Mouse (Mus musculus) C2C12 (cell line): ENCODE measurements around the gene Yipf1. TPM values are rescaled to one million over a fixed set of nuclear protein-coding genes. Genes with fewer than 3 reads are reported as not detected.
"Not testable (repeated sequence)": the region's sequence is repeated elsewhere in the genome, so short reads cannot be mapped to it uniquely, and the experiment has no call there.

Experiments
- H3K27me3 ChIP-seq: one replicate; pipeline ENCODE4 v1.6.1; 2011; ENCODE audit not compliant: control insufficient read depth, insufficient read depth, insufficient read length
- H3K36me3 ChIP-seq: one replicate; pipeline ENCODE4 v1.6.1; 2011; ENCODE audit not compliant: control insufficient read depth, insufficient read depth
- H3K4me3 ChIP-seq: one replicate; pipeline ENCODE4 v1.5.1; 2011; ENCODE audit warnings: mild to moderate bottlenecking, control low read depth; ENCODE audit not compliant: poor library complexity, insufficient read depth, severe bottlenecking
- H3K79me2 ChIP-seq: one replicate; pipeline ENCODE4 v1.6.1; 2011; ENCODE audit not compliant: control insufficient read depth, insufficient read depth
- H3K79me3 ChIP-seq: one replicate; pipeline ENCODE4 v1.6.1; 2011; ENCODE audit warnings: low read depth, control low read depth
- H3ac ChIP-seq: one replicate; pipeline ENCODE3; 2011; ENCODE audit warnings: low read depth; ENCODE audit not compliant: control insufficient read depth, insufficient read length
- CEBPB ChIP-seq: IDR thresholded peaks from one replicate; pipeline ENCODE4 v1.6.1; 2011; ENCODE audit warnings: low read depth, mild to moderate bottlenecking, control low read depth, moderate library complexity
- CTCF ChIP-seq: IDR thresholded peaks from one replicate; pipeline ENCODE4 v1.5.1; 2011; ENCODE audit not compliant: control insufficient read depth, insufficient read depth, insufficient read length
- FOSL1 ChIP-seq: IDR thresholded peaks from one replicate; pipeline ENCODE4 v1.8.0; 2011; ENCODE audit warnings: mild to moderate bottlenecking, low read length; ENCODE audit not compliant: poor library complexity, insufficient read depth, severe bottlenecking
- MAX ChIP-seq: IDR thresholded peaks from one replicate; pipeline ENCODE4 v1.6.1; 2011; ENCODE audit warnings: mild to moderate bottlenecking, control low read depth
- MYOD1 ChIP-seq: IDR thresholded peaks from one replicate; pipeline ENCODE4 v1.6.1; 2011; ENCODE audit warnings: low read depth; ENCODE audit not compliant: control insufficient read depth, insufficient read length
- MYOG ChIP-seq: IDR thresholded peaks from one replicate; pipeline ENCODE4 v1.6.1; 2011; ENCODE audit not compliant: control insufficient read depth, insufficient read length; ENCODE audit errors: extremely low read depth
- USF1 ChIP-seq: IDR thresholded peaks from one replicate; pipeline ENCODE4 v1.6.1; 2011; ENCODE audit warnings: low read depth, mild to moderate bottlenecking, control low read depth, moderate library complexity
- polyA plus RNA-seq: library from polyadenylated mRNA; unstranded; fragments of >200 nt; fragmentation: generic; extraction: Trizol; gene quantifications from one replicate; pipeline ENCODE4 v1.2.1, GENCODE M21; 2012; ENCODE audit warnings: missing spikeins

Gene Yipf1
- polyA plus RNA-seq, 1 experiment = 35.1 TPM

DNA sequence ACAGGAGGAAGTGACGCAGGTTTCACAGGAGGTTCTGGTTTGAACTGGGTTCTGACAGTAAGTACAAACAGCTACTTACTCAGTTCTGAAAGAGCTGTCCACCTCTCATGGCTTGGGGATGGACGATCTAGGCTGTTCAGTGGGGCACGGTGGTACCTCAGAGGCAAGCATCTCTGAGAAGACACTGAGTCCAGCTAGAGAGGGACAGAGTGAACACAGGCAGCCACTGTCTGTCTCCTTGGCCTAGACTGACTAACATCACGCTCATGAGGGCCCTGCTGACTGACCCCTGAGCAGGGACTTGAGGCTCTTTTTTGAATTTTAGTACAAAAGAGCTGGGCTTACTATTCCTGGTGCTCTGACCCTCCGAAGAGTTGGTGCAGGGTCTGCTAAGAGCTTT is 40.0 kb downstream of the Yipf1 start:
- Histone ChIP-seq H3K36me3 (no peaks in the 10 kb centered on the region), H3ac (no peak overlapping the region), H3K27me3 (no peaks in the 10 kb centered on the region), H3K4me3 (no peak overlapping the region), H3K79me2 (no peaks in the 10 kb centered on the region), H3K79me3 (no peaks in the 10 kb centered on the region)
- no peak for TF ChIP-seq CEBPB
- TF ChIP-seq MYOG = no peak
- no peak for TF ChIP-seq FOSL1
- TF ChIP-seq CTCF = no peak
- no peak for TF ChIP-seq USF1
- no peak for TF ChIP-seq MAX
- no peak for TF ChIP-seq MYOD1

DNA sequence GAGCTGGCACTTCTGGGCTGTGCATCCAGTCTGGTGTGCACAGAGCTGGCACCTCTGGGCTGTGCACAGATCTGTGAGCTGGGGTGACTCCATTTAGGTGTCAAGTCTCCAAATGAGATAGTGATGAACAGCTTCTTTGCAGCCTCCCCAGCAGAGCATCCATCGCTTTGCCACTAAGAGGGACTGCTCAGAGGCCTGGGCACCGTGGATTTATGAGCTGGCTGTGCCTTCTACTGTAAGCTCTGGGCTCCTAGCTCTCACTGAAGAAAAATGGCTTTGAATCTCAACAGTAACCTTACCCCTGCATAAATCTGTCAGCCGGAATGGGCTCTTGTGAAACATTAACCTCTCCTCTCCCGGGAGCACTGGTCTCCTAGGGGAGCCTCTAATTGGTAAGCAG is 40.4 kb downstream of the Yipf1 start:
- TF ChIP-seq CTCF (no peak), MYOG (no peak), MAX (no peak), FOSL1 (no peak), CEBPB (no peak), MYOD1 (no peak)
- Histone ChIP-seq H3K79me2 (no peaks in the 10 kb centered on the region), H3K36me3 (no peaks in the 10 kb centered on the region), H3ac (no peak overlapping the region), H3K79me3 (no peaks in the 10 kb centered on the region), H3K4me3 (no peak overlapping the region), H3K27me3 (no peaks in the 10 kb centered on the region)

DNA sequence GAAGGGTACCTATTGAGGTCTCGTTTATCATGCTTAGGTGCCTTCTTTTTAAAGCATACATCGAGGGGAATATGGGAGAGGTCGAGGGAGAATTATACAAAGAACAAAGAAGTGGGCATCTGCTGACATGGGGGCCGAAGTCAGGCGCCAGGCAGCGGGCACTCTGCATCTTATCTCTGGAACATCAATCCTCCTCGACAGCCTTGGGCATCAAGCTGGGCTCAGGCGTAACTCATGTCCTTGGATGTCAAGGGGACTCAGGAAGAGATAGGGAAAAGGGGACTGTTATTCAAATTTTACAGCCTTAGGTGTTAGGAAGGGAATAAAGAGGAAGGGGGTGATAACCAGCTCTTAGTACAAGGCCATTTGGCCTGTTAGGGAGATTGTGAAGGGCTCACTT is 43.0 kb downstream of the Yipf1 start:
- not testable (repeated sequence) for H3K4me3 ChIP-seq, H3K79me3 ChIP-seq, H3K36me3 ChIP-seq, H3K79me2 ChIP-seq, H3ac ChIP-seq, H3K27me3 ChIP-seq

DNA sequence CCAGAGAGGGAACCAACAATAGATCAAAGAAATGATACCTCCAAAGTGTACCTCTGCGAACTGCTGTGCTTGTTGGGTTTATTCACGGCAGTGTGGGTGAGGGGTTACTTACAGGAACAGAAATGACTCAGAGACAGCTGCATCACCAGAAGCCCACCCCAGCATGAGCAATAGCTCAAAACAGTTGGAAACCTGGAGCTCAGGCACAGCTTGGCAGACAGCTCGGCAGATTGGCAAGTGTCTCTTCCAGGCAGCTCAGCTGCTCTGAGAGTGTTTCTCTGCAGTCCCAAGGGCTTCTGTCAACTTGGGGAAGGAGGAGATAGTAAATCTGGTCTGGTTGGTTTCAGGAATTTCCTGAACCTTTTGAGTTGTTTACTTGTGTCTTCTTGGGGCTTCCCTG is 44.3 kb downstream of the Yipf1 start:
- Histone ChIP-seq H3K4me3 (no peak overlapping the region), H3K27me3 (no peaks in the 10 kb centered on the region), H3K36me3 (no peaks in the 10 kb centered on the region), H3ac (no peak overlapping the region), H3K79me3 (no peaks in the 10 kb centered on the region), H3K79me2 (no peaks in the 10 kb centered on the region)
- no peak for TF ChIP-seq CTCF
- TF ChIP-seq CEBPB = no peak
- TF ChIP-seq MAX = no peak
- TF ChIP-seq MYOD1 = no peak
- no peak for TF ChIP-seq FOSL1
- TF ChIP-seq MYOG = no peak
- no peak for TF ChIP-seq USF1

DNA sequence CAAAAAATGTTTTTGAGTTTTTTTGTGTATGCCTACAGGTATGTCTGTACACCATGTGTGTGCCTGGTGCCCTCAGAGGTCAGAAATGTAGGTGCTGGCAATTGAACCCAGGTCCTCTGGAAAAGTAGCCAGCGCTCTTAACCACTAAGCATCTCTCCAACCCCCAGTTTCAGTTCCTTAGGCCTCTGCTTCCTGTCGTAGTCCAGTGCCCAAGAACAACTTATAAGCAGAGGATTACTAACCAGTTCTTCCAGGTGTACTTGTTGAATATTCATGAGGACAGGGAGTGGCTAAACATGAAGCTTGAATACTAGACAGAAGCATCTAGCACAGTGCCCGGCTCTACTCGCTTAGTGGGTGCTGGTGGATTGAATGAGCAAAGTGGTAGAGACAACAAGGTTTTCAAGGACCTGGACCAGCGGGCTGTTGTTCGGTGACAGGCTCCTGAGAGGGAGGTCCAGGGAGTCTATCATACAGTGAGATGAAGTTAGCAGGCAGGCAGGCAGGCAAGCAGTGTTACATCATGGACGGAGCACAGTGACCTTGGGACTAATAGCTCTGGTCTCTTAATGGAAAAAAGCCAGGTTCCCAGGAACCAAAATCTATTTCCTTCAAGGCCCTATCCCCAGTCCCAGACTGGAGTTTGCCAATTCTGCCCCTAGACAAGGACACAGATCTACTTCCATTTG is 46.4 kb downstream of the Yipf1 start:
- H3K36me3 ChIP-seq = no peaks in the 10 kb centered on the region
- no peaks in the 10 kb centered on the region for H3K79me2 ChIP-seq
- no peaks in the 10 kb centered on the region for H3K79me3 ChIP-seq
- H3ac ChIP-seq = no peak overlapping the region
- TF ChIP-seq MYOG = no peak
- no peak for TF ChIP-seq MYOD1
- TF ChIP-seq CEBPB = no peak
- TF ChIP-seq MAX = no peak
- no peak for TF ChIP-seq FOSL1
- no peak for TF ChIP-seq USF1
- no peak overlapping the region for H3K4me3 ChIP-seq
- no peaks in the 10 kb centered on the region for H3K27me3 ChIP-seq

DNA sequence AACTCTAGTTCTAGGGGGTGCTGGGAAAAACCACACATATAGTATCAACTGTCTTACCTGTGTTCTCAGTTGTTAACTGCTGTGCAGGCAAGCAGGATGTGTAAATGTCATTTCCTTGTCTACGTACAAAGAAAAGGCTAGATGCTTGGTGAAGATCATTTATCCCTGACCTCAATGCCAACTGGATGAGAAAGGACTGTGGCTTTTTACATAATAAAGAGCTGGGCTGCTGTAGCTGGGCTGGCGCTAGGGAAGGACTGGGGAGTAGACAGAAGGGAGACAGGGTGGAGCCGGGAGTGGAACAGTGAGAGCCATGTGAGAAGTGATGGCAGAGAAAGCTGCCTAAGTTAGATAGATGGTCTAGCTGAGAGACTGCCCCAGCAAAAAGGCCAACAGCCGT is 48.6 kb downstream of the Yipf1 start:
- H3K79me3 ChIP-seq = no peaks in the 10 kb centered on the region
- H3K79me2 ChIP-seq = no peaks in the 10 kb centered on the region
- H3K27me3 ChIP-seq = no peaks in the 10 kb centered on the region
- H3K4me3 ChIP-seq = no peak overlapping the region
- TF ChIP-seq CEBPB (no peak), MYOG (no peak), FOSL1 (no peak), MYOD1 (no peak), USF1 (no peak), MAX (no peak), CTCF (no peak)
- no peaks in the 10 kb centered on the region for H3K36me3 ChIP-seq
- no peak overlapping the region for H3ac ChIP-seq
